Mouse (Mus musculus): ENCODE measurements around the gene Tmem45b. TPM values are rescaled to one million over a fixed set of nuclear protein-coding genes. Genes with fewer than 3 reads are reported as not detected.

Tmem45b gene
- polyA plus RNA-seq, 1 experiment from 2014 or later, result not detected

- WGBS, result 88% methylated on average over 5 of the region's 5 CpGs
- H3K27ac ChIP-seq, result no peak overlapping the region
- peak overlapping the region; percentile 83 for H3K4me3 ChIP-seq
- H3K4me1 ChIP-seq, result peaks cover 16% of the 10 kb centered on the region
- no peak for ATAC-seq (ENCODE audit: low FRiP score, low read depth)
- no peaks in the 10 kb centered on the region for H3K9me3 ChIP-seq
- peak overlapping the region; percentile 83; the same call in 1 of the 2 replicates for H3K9ac ChIP-seq
- peaks cover 33% of the 10 kb centered on the region for H3K36me3 ChIP-seq
- H3K27me3 ChIP-seq, result no peaks in the 10 kb centered on the region
- peak overlapping the region; percentile 76 for H3K4me2 ChIP-seq (replicated peaks)
These were observed 77.1 kb downstream of the Tmem45b start for GRCm38 (mm10) chr9:31387206-31387605.

- Histone ChIP-seq H3K36me3 (peaks cover 27% of the 10 kb centered on the region), H3K4me3 (peak overlapping the region; percentile 83), H3K27me3 (no peaks in the 10 kb centered on the region), H3K4me2 (replicated peaks) (peak overlapping the region; percentile 76), H3K4me1 (peaks cover 16% of the 10 kb centered on the region), H3K9me3 (no peaks in the 10 kb centered on the region), H3K9ac (peak overlapping the region; percentile 83), H3K27ac (peak overlapping the region; percentile 33; the same call in 1 of the 2 replicates)
- ATAC-seq (ENCODE audit: low FRiP score, low read depth), result peak; percentile 84
- WGBS, result 11% methylated on average over 44 of the region's 44 CpGs
These were observed 77.7 kb downstream of the Tmem45b start for GRCm38 (mm10) chr9:31386368-31387180.

GRCm38 (mm10) chr9:31385947-31386354 is 78.3 kb downstream of the Tmem45b start, which contains the start of gene Nfrkb:
TSS of gene Nfrkb (plus strand) at chr9:31386192.
- H3K4me3 ChIP-seq, result peak within 1 kb of the TSS; percentile 83
- WGBS, result 1% methylated on average over 43 of the region's 46 CpGs
- peaks cover 16% of the 10 kb centered on the region for H3K4me1 ChIP-seq
- peak within 1 kb of the TSS; percentile 83 for H3K9ac ChIP-seq
- peak within 1 kb of the TSS; percentile 76 for H3K4me2 ChIP-seq (replicated peaks)
- no peaks in the 10 kb centered on the region for H3K27me3 ChIP-seq
- peaks cover 20% of the 10 kb centered on the region for H3K36me3 ChIP-seq
- ATAC-seq (ENCODE audit: low FRiP score, low read depth), result peak; percentile 98
- H3K9me3 ChIP-seq, result no peaks in the 10 kb centered on the region
- peak within 1 kb of the TSS; percentile 33; the same call in 1 of the 2 replicates for H3K27ac ChIP-seq

DNA sequence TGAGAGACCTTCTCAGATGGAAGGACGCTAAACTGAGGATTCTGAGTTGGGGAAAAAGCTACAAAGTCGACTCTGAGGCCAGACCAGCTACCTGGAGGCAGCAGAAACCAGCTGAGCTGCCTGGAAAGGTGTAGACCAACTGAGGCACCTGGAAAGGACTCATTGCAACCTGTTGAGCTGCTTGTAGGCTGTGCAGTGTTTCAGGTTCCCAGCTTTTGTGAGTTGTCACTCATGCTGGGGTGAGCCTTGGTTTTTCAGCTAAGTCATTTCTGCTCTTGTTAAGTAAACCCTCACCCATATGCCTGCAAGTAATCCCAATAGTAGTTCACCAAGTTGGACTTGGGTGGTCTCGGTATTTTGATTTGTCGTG is 78.8 kb downstream of the Tmem45b start:
- peaks cover 16% of the 10 kb centered on the region for H3K36me3 ChIP-seq
- H3K4me3 ChIP-seq, result peak overlapping the region; percentile 83
- H3K4me2 ChIP-seq (replicated peaks), result peak overlapping the region; percentile 76
- ATAC-seq (ENCODE audit: low FRiP score, low read depth), result peak; percentile 46; the same call in 1 of the 2 replicates
- H3K4me1 ChIP-seq, result peaks cover 16% of the 10 kb centered on the region
- WGBS, result 29% methylated on average over 4 of the region's 4 CpGs
- H3K27me3 ChIP-seq, result no peaks in the 10 kb centered on the region
- H3K9ac ChIP-seq, result peak overlapping the region; percentile 83
- no peaks in the 10 kb centered on the region for H3K9me3 ChIP-seq
- no peak overlapping the region for H3K27ac ChIP-seq

DNA sequence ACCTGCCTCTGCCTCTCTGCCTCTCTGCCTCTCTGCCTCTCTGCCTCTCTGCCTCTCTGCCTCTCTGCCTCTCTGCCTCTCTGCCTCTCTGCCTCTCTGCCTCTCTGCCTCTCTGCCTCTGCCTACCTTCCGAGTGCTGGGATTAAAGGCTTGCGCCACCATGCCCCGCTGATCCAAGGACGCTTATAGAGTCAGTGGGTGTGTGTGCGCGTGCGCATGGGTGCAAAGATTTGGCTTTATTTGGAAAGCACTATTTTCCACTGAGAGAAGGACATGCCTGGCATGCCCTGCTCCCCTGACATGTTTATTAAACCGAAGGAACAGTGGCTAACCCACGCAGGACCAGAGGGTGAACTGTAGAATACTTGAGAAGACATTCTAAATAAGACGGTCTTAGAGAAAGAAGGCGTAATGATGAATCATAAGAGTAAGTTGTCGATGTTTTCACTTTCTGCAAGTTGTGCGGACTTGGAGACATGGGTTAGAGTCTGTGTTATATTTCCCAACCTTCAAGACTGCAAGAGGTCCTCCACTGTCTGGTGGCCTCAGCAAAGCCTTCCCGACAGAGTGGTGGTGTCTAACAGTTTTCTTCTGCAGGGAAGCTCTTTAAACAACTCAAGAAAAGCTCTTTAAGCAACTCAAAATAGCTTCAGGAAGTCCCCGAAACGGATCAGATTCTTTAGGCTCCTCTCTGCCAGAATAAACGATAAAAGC is 79.3 kb downstream of the Tmem45b start:
- no peaks in the 10 kb centered on the region for H3K9me3 ChIP-seq
- H3K36me3 ChIP-seq, result peaks cover 10% of the 10 kb centered on the region
- H3K9ac ChIP-seq, result no peak overlapping the region
- H3K27me3 ChIP-seq, result no peaks in the 10 kb centered on the region
- WGBS, result 87% methylated on average over 17 of the region's 17 CpGs
- H3K4me2 ChIP-seq (replicated peaks), result peak overlapping the region; percentile 76
- H3K4me3 ChIP-seq, result no peak overlapping the region
- peaks cover 16% of the 10 kb centered on the region for H3K4me1 ChIP-seq
- no peak overlapping the region for H3K27ac ChIP-seq
- ATAC-seq (ENCODE audit: low FRiP score, low read depth), result no peak

- no peaks in the 10 kb centered on the region for H3K27me3 ChIP-seq
- H3K4me1 ChIP-seq, result no peaks in the 10 kb centered on the region
- H3K36me3 ChIP-seq, result peaks cover 36% of the 10 kb centered on the region
- H3K9ac ChIP-seq, result no peak overlapping the region
- H3K4me2 ChIP-seq (replicated peaks), result no peak overlapping the region
- H3K9me3 ChIP-seq, result no peaks in the 10 kb centered on the region
- no peak overlapping the region for H3K4me3 ChIP-seq
- no peak for ATAC-seq (ENCODE audit: low FRiP score, low read depth)
- H3K27ac ChIP-seq, result no peak overlapping the region
These were observed 87.6 kb downstream of the Tmem45b start for GRCm38 (mm10) chr9:31376661-31377060.

Other genes starting within 250 kb of the Tmem45b start
- gene Prdm10, start 183.9 kb downstream of the Tmem45b start, polyA plus RNA-seq (2015; fragmentation: Nextera tagmentation; extraction: Ambion mirVana), result 5.1 and 5.2 TPM in 2 replicates
- gene Nfrkb, start 78.3 kb downstream of the Tmem45b start, polyA plus RNA-seq (2015; fragmentation: Nextera tagmentation; extraction: Ambion mirVana), result 27.0 and 29.0 TPM in 2 replicates

Measured in limb, embryonic 13.5 days (tissue).